Mouse (Mus musculus) neural tube, embryonic 14.5 days (tissue): ENCODE measurements around the gene Nup50. TPM values are rescaled to one million over a fixed set of nuclear protein-coding genes. Genes with fewer than 3 reads are reported as not detected.

ENCODE experiments used
- ATAC-seq: fragments of 200-750 bp; cut with Nextera tagmentation; 2 replicates; pipeline ENCODE4 v1.8.0; 2017; ENCODE audit warnings: low read depth, mild to moderate bottlenecking, moderate TSS enrichment, moderate library complexity
- H3K27ac ChIP-seq: fragments of 300-500 bp; sonication (generic); 2 replicates; pipeline ENCODE4 v1.5.1; 2014; ENCODE audit warnings: low read depth, mild to moderate bottlenecking, control low read depth, low read length, moderate library complexity, mixed read lengths
- H3K27me3 ChIP-seq: fragments of 300-500 bp; sonication (generic); 2 replicates; pipeline ENCODE4 v1.6.1; 2014; ENCODE audit warnings: low read length; ENCODE audit not compliant: control insufficient read depth, insufficient read depth
- H3K36me3 ChIP-seq: fragments of 300-500 bp; sonication (generic); 2 replicates; pipeline ENCODE4 v1.6.1; 2014; ENCODE audit warnings: low read length, mixed read lengths; ENCODE audit not compliant: control insufficient read depth, insufficient read depth
- H3K4me1 ChIP-seq: fragments of 300-500 bp; sonication (generic); 2 replicates; pipeline ENCODE4 v1.6.1; 2014; ENCODE audit warnings: low read length; ENCODE audit not compliant: control insufficient read depth, insufficient read depth
- H3K4me2 ChIP-seq: fragments of 300-500 bp; sonication (generic); 2 replicates; pipeline ENCODE4 v1.6.1; 2014; ENCODE audit warnings: mild to moderate bottlenecking, low read depth, low read length, control low read depth
- H3K4me3 ChIP-seq: fragments of 300-500 bp; sonication (generic); 2 replicates; pipeline ENCODE4 v1.5.1; 2014; ENCODE audit warnings: low read depth, low read length, control low read depth, mixed read lengths
- H3K9ac ChIP-seq: fragments of 300-500 bp; sonication (generic); replicated peaks from 2 replicates; pipeline ENCODE4 v1.6.1; 2014; ENCODE audit warnings: low read depth, mild to moderate bottlenecking, control low read depth, low read length, mixed read lengths
- H3K9me3 ChIP-seq: fragments of 300-500 bp; sonication (generic); 2 replicates; pipeline ENCODE4 v1.6.1; 2016; ENCODE audit warnings: low read length; ENCODE audit not compliant: control insufficient read depth
- WGBS: fragments of 180-500 bp; shearing (Covaris S2); extraction: QIAGEN DNeasy Blood & Tissue Kit; methylation state at CpG from one replicate; pipeline ENCODE4 v1.1.7; 2014; 5-methylcytosine and 5-hydroxymethylcytosine counted together
- polyA plus RNA-seq: library from polyadenylated mRNA; unstranded; fragments of >200 nt; fragmentation: Nextera tagmentation; extraction: Ambion mirVana; gene quantifications from 2 replicates; pipeline ENCODE4 v1.2.1, GENCODE M21; 2014

The Nup50 gene
- polyA plus RNA-seq, 1 experiment from 2014 or later = 21.9 TPM

DNA sequence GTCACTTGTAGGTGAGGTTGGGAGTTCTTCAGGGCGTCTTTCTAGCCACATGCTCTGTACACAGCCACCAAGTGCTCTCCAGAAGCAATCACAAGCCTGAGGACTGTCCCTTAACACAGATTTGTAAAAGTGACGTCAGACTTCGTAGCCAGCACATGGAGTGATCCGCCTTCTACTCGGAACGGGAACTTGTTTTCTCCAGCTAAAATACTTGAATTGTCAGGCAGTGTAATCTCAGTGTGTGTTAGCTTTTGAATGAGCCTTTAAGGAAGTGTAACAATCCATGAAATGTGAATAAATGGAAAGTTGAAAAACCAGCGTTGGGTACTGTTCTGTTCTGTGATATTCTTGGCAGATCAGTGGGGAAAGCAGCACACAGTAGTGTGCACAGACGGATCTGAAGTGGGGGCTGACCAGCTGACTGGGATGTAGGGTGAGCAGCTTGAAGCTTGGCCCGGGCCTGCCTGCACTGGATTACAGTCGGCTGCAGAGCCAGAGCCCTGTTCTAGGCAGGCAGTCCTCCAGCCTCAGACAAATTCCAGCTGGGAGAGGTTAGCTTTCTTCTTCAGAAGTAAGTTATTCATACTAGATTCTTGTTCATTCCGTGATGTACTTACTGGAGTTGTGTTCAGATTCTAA is 19.6 kb downstream of the Nup50 start:
- Histone ChIP-seq H3K9me3 (no peaks in the 10 kb centered on the region), H3K4me3 (no peak overlapping the region), H3K27ac (no peak overlapping the region), H3K9ac (no peak overlapping the region), H3K4me2 (no peak overlapping the region), H3K4me1 (no peaks in the 10 kb centered on the region), H3K36me3 (peaks cover 39% of the 10 kb centered on the region), H3K27me3 (no peaks in the 10 kb centered on the region)
- WGBS = 69% methylated on average over 11 of the region's 11 CpGs
- ATAC-seq = no peak

DNA sequence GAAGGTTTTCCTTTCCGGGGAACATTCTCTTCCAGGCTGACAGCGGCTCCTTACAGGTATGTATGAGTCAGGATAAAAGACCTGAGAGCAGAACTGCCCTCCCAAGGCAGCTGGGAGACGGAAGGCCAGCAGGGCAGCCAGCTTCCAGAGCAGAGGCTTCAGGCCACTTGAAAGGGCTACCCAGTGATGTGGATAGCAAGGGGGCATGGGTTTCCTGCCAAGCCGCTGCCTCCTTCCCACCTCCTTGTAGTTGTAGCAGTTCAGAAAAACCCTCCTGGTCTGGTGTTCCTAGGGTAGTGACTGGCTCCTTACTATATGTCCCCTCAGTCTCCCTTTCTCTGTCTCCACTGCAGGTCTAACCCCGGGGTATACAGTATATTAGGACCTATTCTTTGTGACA is 21.1 kb downstream of the Nup50 start:
- H3K36me3 ChIP-seq = peaks cover 31% of the 10 kb centered on the region
- no peaks in the 10 kb centered on the region for H3K27me3 ChIP-seq
- no peak for ATAC-seq
- no peak overlapping the region for H3K27ac ChIP-seq
- no peak overlapping the region for H3K4me2 ChIP-seq
- 82% methylated on average over 5 of the region's 5 CpGs for WGBS
- H3K9ac ChIP-seq = no peak overlapping the region
- H3K4me1 ChIP-seq = no peaks in the 10 kb centered on the region
- no peak overlapping the region for H3K4me3 ChIP-seq
- H3K9me3 ChIP-seq = no peaks in the 10 kb centered on the region

DNA sequence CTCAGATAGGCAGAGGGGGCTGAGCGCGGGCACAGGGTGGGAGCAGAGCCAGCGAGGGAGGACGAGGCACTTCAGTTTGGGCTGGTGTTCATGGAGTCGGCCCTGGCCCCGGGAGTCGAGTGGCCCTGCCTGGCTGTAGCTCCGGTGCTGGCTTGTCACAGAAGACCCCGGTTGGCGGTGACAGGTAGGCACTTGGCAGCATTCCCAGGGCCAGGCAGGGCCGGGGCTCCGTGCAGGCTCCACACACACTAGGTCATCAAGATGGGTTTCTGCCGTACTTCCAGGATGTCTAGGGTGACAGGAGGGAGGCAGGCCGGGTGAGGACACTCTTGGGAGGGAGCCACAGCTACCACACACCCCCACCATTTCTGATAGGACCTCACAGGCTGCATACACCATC is 25.8 kb downstream of the Nup50 start:
- H3K4me2 ChIP-seq = no peak overlapping the region
- H3K4me3 ChIP-seq = no peak overlapping the region
- H3K9ac ChIP-seq = no peak overlapping the region
- H3K9me3 ChIP-seq = no peaks in the 10 kb centered on the region
- WGBS = 87% methylated on average over 14 of the region's 14 CpGs
- H3K36me3 ChIP-seq = peaks cover 46% of the 10 kb centered on the region
- no peak for ATAC-seq
- no peaks in the 10 kb centered on the region for H3K4me1 ChIP-seq
- no peak overlapping the region for H3K27ac ChIP-seq
- no peaks in the 10 kb centered on the region for H3K27me3 ChIP-seq

DNA sequence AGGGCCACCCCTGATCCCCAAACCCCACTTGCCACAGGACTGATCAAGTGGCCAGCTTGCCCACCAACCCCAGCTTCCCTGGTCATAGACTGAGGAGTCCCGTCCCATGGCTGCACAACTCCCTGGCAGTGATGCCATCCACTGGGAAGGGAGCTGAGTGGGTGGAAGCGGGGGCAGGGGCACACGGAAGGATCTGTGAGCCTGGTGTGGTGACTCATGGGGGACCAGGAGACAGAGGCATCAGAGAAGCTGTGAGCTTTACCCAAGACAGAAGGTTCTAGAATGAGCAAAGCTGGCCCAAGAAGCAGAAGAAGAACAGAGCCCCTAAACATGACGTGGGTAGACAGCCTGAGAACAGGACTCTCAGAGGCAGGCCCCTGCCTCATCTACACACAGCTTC is 26.8 kb downstream of the Nup50 start:
- no peak overlapping the region for H3K27ac ChIP-seq
- H3K9me3 ChIP-seq = no peaks in the 10 kb centered on the region
- no peaks in the 10 kb centered on the region for H3K27me3 ChIP-seq
- no peaks in the 10 kb centered on the region for H3K4me1 ChIP-seq
- no peak overlapping the region for H3K9ac ChIP-seq
- WGBS = 94% methylated on average over 4 of the region's 4 CpGs
- ATAC-seq = no peak
- H3K4me3 ChIP-seq = no peak overlapping the region
- peaks cover 51% of the 10 kb centered on the region for H3K36me3 ChIP-seq
- no peak overlapping the region for H3K4me2 ChIP-seq

DNA sequence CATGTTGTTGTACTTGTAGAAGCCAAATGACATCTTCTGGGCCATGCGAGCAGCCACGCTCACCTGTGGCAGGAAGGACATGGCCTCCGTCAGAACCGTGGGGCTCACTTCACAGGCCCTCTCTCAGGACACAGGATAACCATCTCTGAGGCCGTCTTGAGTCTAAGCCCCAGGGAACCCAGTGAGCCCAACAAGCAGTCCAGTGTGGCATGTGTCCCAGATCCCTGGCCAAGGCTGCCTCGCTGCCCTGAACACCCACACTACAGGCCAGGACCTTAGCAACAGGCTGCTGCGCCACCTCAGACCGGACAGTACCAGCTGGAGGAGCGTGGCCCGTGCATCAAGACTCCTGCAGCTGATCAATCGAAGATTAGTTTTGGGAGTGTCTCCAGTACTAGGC is 30.0 kb downstream of the Nup50 start:
- Histone ChIP-seq H3K9ac (no peak overlapping the region), H3K27ac (no peak overlapping the region), H3K36me3 (peaks cover 56% of the 10 kb centered on the region), H3K9me3 (no peaks in the 10 kb centered on the region), H3K27me3 (no peaks in the 10 kb centered on the region), H3K4me1 (peaks cover 5% of the 10 kb centered on the region), H3K4me2 (no peak overlapping the region), H3K4me3 (no peak overlapping the region)
- no peak for ATAC-seq
- WGBS = 95% methylated on average over 11 of the region's 11 CpGs

DNA sequence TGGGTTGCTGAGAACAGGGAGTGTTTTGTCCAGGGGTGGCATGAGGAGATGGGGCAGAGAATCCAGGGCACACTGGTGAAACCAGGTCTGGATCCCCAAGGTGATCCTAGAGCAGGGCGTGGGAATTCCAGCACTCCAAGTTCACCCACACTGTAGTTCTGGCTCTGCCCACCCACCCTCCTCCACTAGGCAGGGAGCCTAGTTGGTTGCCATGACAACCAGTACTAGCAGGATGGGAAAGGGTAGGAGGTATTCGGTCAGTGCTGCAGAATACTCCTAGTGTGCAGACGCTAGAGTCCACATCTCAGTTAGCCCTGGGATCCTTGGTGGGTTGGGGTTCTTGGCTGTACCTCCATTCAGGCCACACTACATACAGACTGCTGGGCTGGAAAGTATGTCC is 34.6 kb downstream of the Nup50 start:
- H3K4me3 ChIP-seq = no peak overlapping the region
- no peaks in the 10 kb centered on the region for H3K9me3 ChIP-seq
- no peaks in the 10 kb centered on the region for H3K27me3 ChIP-seq
- 28% methylated on average over 3 of the region's 3 CpGs for WGBS
- ATAC-seq = peak; percentile 76; the same call in 1 of the 2 replicates
- H3K36me3 ChIP-seq = peaks cover 24% of the 10 kb centered on the region
- H3K27ac ChIP-seq = peak overlapping the region; percentile 34; the same call in 1 of the 2 replicates
- peaks cover 27% of the 10 kb centered on the region for H3K4me1 ChIP-seq
- H3K9ac ChIP-seq = no peak overlapping the region
- no peak overlapping the region for H3K4me2 ChIP-seq

DNA sequence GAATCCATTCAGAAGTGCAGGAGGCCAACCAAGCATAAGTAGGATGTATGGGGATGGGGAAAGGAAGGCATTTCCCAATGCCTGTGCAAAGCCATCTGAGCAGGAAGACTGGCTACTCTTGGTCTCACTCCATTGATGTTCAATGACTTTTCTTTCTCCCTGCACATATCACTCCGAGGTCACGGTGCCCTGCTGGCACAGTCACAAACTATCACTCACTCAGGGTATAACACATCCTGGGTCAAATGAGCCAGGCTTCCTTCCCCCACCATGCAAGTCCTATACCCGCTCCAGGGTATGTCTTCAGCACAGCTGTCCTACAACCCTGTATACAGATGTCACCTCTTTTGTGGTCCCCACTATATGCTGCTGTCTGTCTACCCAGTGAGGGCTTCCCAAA is 35.1 kb downstream of the Nup50 start:
- Histone ChIP-seq H3K27me3 (no peaks in the 10 kb centered on the region), H3K36me3 (peaks cover 19% of the 10 kb centered on the region), H3K9ac (no peak overlapping the region), H3K4me2 (no peak overlapping the region), H3K9me3 (no peaks in the 10 kb centered on the region), H3K27ac (peak overlapping the region; percentile 34; the same call in 1 of the 2 replicates), H3K4me1 (peaks cover 27% of the 10 kb centered on the region), H3K4me3 (no peak overlapping the region)
- no peak for ATAC-seq
- 79% methylated on average over 3 of the region's 3 CpGs for WGBS

DNA sequence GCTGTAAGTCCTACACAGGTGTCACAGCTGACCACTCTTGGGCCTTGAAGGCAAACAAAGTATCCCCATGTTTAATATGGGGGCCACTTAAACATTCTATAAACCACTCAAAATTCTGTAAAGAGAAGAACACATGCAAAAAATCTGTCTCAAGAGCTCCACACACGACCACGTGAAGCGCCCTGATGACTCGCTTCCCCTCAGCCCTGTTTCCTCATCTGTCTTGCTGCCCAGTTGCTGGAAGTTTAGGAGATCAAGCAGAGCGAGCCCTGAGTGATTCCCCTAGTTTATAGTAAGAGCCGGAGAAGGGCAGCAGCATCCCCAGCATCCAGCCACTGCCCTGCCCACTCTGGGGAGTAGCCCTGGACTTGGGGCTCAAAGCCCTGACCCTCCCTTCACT is 36.7 kb downstream of the Nup50 start:
- no peak for ATAC-seq
- H3K9me3 ChIP-seq = no peaks in the 10 kb centered on the region
- no peak overlapping the region for H3K9ac ChIP-seq
- no peak overlapping the region for H3K4me3 ChIP-seq
- H3K27me3 ChIP-seq = no peaks in the 10 kb centered on the region
- WGBS = 88% methylated on average over 6 of the region's 6 CpGs
- H3K27ac ChIP-seq = no peak overlapping the region
- H3K36me3 ChIP-seq = peaks cover 8% of the 10 kb centered on the region
- H3K4me1 ChIP-seq = peaks cover 27% of the 10 kb centered on the region
- H3K4me2 ChIP-seq = no peak overlapping the region

DNA sequence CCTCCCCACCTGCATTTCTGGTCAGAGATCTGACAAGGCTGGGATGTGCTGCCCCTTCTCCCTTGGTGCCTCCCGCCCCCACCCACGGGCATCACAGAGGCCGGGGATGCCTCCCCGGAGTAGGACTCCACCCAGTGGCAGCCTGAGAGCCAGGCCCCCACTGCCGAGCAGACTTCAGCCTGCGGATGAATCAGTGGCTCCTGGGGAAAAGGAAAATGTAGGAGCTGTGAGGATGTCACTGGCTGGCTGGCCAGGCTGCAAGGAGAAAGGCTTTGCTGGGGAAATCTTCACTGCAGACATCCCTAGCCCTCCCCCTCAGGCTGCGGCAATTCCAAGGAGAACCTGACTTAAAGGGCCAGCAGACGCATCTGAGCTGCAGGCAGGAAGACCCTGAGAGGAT is 37.5 kb downstream of the Nup50 start:
- H3K9ac ChIP-seq = peak overlapping the region; percentile 37
- no peak for ATAC-seq
- H3K4me3 ChIP-seq = no peak overlapping the region
- peak overlapping the region; percentile 26 for H3K4me2 ChIP-seq
- H3K27ac ChIP-seq = peak overlapping the region; percentile 69
- WGBS = 18% methylated on average over 8 of the region's 8 CpGs
- H3K27me3 ChIP-seq = no peaks in the 10 kb centered on the region
- peaks cover 27% of the 10 kb centered on the region for H3K4me1 ChIP-seq
- H3K9me3 ChIP-seq = no peaks in the 10 kb centered on the region
- peaks cover under 1% of the 10 kb centered on the region for H3K36me3 ChIP-seq
